Mouse (Mus musculus) heart, adult 11 months (tissue): ENCODE data around the gene Cpne2.

Experiments used
- DNase-seq: peaks from one replicate; pipeline ENCODE4 v3.0.0; 2022

Gene Cpne2

DNA sequence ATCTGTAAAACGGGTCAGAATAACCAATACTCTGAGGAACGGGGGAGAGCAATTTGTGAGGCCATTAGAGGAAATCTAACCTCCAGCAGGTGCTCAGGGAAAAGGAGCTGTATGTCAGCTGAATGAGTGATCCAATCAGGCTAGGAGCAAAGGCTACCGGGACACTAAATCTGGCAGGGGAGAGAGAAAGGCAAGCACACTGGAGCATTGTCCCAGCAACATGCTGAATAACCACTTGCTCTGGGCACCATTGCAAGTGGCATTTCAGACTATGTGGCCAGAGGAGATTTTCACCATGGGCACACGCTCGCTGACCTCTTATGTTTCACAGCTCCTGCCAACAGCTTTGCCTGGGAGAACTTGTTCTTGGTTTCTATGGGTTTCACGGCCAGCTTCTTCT lies 49.8 kb downstream of the Cpne2 start:
- DNase-seq = peak; percentile 66

DNA sequence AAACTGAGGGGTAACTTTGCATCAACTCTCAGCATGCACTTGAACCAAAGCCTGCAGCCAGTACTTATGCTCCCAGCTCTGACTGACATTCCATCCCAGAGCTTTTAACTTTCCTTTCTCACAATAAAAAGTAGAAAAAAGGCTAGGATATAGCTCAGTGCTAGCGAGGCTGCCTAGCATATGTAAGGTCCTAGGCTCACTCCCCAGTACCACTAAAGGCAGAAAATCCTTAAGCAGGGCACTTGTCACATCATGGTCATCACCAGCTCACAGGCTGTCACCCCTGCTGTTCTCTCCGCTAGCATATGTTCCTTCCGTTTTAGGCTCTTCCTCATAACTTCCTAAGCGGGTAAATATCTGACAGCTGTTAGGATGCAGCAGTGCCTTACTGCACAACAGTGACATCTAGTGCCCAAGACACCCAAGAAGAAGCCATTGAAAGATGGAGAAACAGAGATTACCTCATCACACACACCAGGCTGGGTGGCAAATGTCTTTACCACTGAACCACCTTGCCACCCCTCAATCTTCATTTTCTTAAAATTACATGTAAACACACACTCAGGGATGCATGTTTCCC lies 51.5 kb downstream of the Cpne2 start:
- DNase-seq = peak; percentile 89

- peak; percentile 75 for DNase-seq
These were observed 58.9 kb downstream of the Cpne2 start for GRCm38 (mm10) chr8:94591691-94592090.

DNA sequence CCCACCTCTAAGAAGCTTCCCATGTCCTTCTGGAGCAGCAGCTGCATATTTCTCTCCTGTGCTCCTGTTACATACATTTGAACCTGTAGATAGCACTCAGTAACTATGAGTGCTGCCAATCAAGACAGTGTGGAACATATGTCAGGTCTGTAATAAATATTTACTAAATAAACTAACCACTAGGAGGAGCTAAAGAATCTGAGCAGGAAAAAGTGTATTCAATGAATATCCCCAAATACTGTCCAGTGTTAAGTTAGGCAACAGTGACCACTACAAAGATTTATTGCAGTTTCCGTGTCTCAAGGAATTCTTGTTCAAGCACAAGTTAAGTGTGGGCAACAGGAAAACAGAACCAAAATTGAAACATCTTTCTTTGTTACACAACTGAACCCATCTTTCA lies 61.4 kb downstream of the Cpne2 start:
- no peak for DNase-seq

GRCm38 (mm10) chr8:94600478-94600877 lies 67.7 kb downstream of the Cpne2 start:
- no peak for DNase-seq

GRCm38 (mm10) chr8:94601034-94601606 lies 68.3 kb downstream of the Cpne2 start:
- no peak for DNase-seq

- peak; percentile 100 for DNase-seq
These were observed 69.0 kb downstream of the Cpne2 start, which contains the start of the genes Rspry1 and Fam192a for GRCm38 (mm10) chr8:94601607-94602385. Gene Rspry1 (plus strand): TSS chr8:94601937. Gene Fam192a (minus strand): TSS chr8:94601997.

DNA sequence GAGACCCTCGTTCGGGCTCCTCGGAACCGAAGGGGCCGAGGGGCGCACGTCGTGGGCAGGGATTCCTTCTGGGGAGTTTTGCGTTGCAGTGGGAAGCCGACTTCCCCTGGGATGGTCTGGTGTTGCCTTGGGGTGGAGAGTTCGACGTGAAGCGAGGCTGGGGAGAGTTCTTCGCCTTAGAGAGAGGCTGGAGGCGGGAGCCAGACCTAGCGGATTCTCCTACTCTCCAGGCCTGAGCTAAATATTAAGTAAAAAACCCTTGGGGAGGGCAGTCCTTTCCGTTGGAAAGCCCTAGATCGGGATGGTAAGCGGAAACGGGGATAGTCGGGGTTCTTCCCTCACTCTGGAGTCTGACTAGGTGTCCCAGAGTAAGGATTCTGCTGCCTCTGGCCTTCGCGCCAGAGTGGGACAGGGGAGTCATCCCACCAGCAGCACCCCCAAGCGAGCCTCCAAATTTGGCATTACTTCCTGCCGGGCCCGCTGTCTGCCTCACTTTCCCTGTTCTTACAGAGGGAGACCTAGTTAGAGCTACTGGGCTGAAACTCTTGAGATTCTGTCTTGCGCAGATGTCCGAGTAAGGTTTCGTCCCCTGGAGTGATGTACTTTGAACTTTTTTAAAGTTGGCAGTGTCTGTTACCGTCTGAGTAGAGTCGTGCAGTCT lies 69.8 kb downstream of the Cpne2 start:
- DNase-seq = peak; percentile 93

GRCm38 (mm10) chr8:94604030-94604429 lies 71.2 kb downstream of the Cpne2 start:
- DNase-seq = no peak

- DNase-seq = no peak
These were observed 74.3 kb downstream of the Cpne2 start for GRCm38 (mm10) chr8:94607064-94607463.
